Mouse (Mus musculus): Measurements from ENCODE around the gene Eef1g.

- TF ChIP-seq CTCF (conservative IDR thresholded peaks at IDR 0.05; ENCODE audit: low read length) (no peak), POU5F1 (IDR thresholded peaks at IDR 0.05; ENCODE audit: borderline replicate concordance, low read length) (no peak), NANOG (IDR thresholded peaks at IDR 0.05; ENCODE audit: borderline replicate concordance, low read length) (no peak)
These were observed 23.7 kb downstream of the Eef1g start for GRCm38 (mm10) chr19:8990432-8991102.
